ENCODE assay signal across 9 mouse cellular contexts in the genomic region with DNA sequence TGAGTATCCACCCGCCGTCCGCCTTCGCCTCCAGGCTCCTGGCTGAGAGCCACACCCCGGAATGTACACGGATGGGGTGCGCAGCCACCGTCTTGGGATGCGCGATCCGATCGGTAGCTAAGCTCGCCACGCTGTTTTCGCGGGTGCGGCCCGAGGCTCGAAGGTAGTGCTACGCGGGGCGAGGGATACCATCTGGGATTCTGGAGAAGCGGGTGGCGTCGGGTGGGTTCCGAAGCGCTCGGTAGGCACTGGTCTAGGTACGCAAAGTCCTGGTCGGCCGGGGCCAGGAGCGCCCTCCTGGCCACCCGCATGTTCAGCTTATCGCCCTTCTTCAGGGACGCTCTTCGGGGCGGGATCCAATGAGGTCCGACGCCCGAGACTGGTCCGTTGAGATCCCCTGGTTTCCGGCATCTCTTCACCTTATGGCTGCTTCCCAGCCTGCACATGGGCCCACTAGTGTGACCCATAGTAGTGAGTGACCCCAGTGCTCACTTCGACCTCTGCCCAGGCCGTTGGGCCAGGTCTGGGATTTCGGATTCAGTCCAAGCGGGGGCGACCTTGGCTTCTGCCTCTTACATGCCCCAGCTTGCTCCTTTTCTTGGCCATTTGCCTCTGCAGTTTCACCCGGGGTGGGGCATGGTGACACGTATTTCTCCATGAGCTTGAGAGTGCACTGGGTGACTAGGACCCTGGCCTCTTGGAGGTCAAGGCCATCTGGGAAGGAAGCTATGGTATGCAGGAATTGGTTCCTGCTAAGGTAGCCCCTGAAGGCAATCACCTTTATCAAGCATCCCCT. TPM values are rescaled to one million over a fixed set of nuclear protein-coding genes. Genes with fewer than 3 reads are reported as not detected.
DNase-seq lines count a peak whose midpoint lies in the region; ATAC-seq lines count a peak whose summit lies in the region.
"Had no signal": no experiment of that assay in that cellular context is flagged by ENCODE, and none has a peak within 500 bp of the region (broad histone marks: within the 10 kb centered on the region; RNA-seq: fewer than 3 reads in every experiment).

No protein-coding gene starts in this region.

- H3K36me3 ChIP-seq in limb, embryonic 10.5 days, result peaks cover 35% of the 10 kb centered on the region

- no peaks in the 10 kb centered on the region for H3K9me3 ChIP-seq in limb, embryonic 10.5 days (replicated peaks)

- H3K4me1 ChIP-seq in limb, embryonic 10.5 days, result peaks cover 48% of the 10 kb centered on the region

- peak overlapping the region; percentile 68; the same call in 1 of the 2 replicates for H3K27ac ChIP-seq in limb, embryonic 10.5 days

- peaks cover 49% of the 10 kb centered on the region for H3K27me3 ChIP-seq in limb, embryonic 10.5 days (ENCODE audit: low read depth, poor library complexity, severe bottlenecking)

- DNase-seq in urinary bladder, postnatal 14 days (ENCODE audit: low spot score), result peak; percentile 69
- no peak for DNase-seq in urinary bladder, postnatal 10 days (ENCODE audit: low spot score)
- peak; percentile 59 for DNase-seq in fat pad, adult 2 months (ENCODE audit: extremely low read depth, low read depth, low spot score)
- peak; percentile 74 for DNase-seq in heart, postnatal 4 days
- DNase-seq in limb, embryonic 10.5 days (ENCODE audit: low spot score), result no peak
- DNase-seq in T-cell, adult 2 months (ENCODE audit: low spot score), result no peak
- DNase-seq in adipocyte (ENCODE audit: low spot score), result no peak

- ATAC-seq in megakaryocyte-erythroid progenitor cell, adult 5-6 weeks (replicated peaks; ENCODE audit: low FRiP score, low TSS enrichment, poor library complexity, severe bottlenecking), result peak; percentile 54

- WGBS in limb, embryonic 10.5 days, result 3% methylated on average over 49 of the region's 49 CpGs

- H3K4me3 ChIP-seq in limb, embryonic 10.5 days, result peak overlapping the region; percentile 60

RNA-seq across cellular contexts. Expression of gene Crip2, which starts 0.8 kb away (rescaled TPM):
- 1,000 to 10,000 TPM; 1,189 to 1,285 TPM for total RNA-seq in heart, postnatal 4 days (2021)
- 58.8 and 63.8 TPM in 2 replicates for polyA plus RNA-seq in limb, embryonic 10.5 days (2016; fragmentation: Nextera tagmentation; extraction: Ambion mirVana)
- 26.1 and 45.9 TPM in 2 replicates for total RNA-seq in megakaryocyte-erythroid progenitor cell, adult 5-6 weeks (2014; fragmentation: Nextera tagmentation)
- 11.6 and 18.2 TPM in 2 replicates for total RNA-seq in megakaryocyte-erythroid progenitor cell, adult 5-6 weeks (2017)

RNA-seq across cellular contexts. Expression of gene Crip1, which starts 5.3 kb away (rescaled TPM):
- 100 to 1,000 TPM; 301 to 312 TPM for total RNA-seq in heart, postnatal 4 days (2021)
- 48.7 and 61.0 TPM in 2 replicates for polyA plus RNA-seq in limb, embryonic 10.5 days (2016; fragmentation: Nextera tagmentation; extraction: Ambion mirVana)
- 248 and 286 TPM in 2 replicates for total RNA-seq in megakaryocyte-erythroid progenitor cell, adult 5-6 weeks (2014; fragmentation: Nextera tagmentation)
- 191 and 258 TPM in 2 replicates for total RNA-seq in megakaryocyte-erythroid progenitor cell, adult 5-6 weeks (2017)

RNA-seq across cellular contexts. Expression of gene Tedc1, which starts 15.4 kb away (rescaled TPM):
- 10 to 100 TPM in 1 of 2 experiments, 1 to 10 TPM in 1; 9.4 to 10.3 TPM for total RNA-seq in heart, postnatal 4 days (2021)
- 49.4 and 60.2 TPM in 2 replicates for polyA plus RNA-seq in limb, embryonic 10.5 days (2016; fragmentation: Nextera tagmentation; extraction: Ambion mirVana)
- 13.5 and 29.1 TPM in 2 replicates for total RNA-seq in megakaryocyte-erythroid progenitor cell, adult 5-6 weeks (2014; fragmentation: Nextera tagmentation)
- 10.7 and 15.7 TPM in 2 replicates for total RNA-seq in megakaryocyte-erythroid progenitor cell, adult 5-6 weeks (2017)

RNA-seq across cellular contexts. Expression of gene Mta1, which starts 42.7 kb away (rescaled TPM):
- total RNA-seq in heart, postnatal 4 days (2021), result 10 to 100 TPM; 55.2 to 61.3 TPM
- polyA plus RNA-seq in limb, embryonic 10.5 days (2016; fragmentation: Nextera tagmentation; extraction: Ambion mirVana), result 22.9 and 25.9 TPM in 2 replicates
- 131 and 142 TPM in 2 replicates for total RNA-seq in megakaryocyte-erythroid progenitor cell, adult 5-6 weeks (2014; fragmentation: Nextera tagmentation)
- total RNA-seq in megakaryocyte-erythroid progenitor cell, adult 5-6 weeks (2017), result 30.7 and 54.1 TPM in 2 replicates

RNA-seq across cellular contexts. Expression of gene Tmem121, which starts 44.9 kb away (rescaled TPM):
- total RNA-seq in heart, postnatal 4 days (2021), result 1 to 10 TPM; 1.4 to 1.5 TPM
- polyA plus RNA-seq in limb, embryonic 10.5 days (2016; fragmentation: Nextera tagmentation; extraction: Ambion mirVana), result 12.3 and 15.7 TPM in 2 replicates
- 0.22 and 0.74 TPM in 2 replicates for total RNA-seq in megakaryocyte-erythroid progenitor cell, adult 5-6 weeks (2014; fragmentation: Nextera tagmentation)
- not detected in 2 replicates for total RNA-seq in megakaryocyte-erythroid progenitor cell, adult 5-6 weeks (2017)
- total RNA-seq: neutrophil, adult 5-6 weeks had no signal

Comparison
In these comparisons a context has a peak if more than half of its experiments do, and no peak if none do; other contexts are left out.
1. DNase-seq: peak in urinary bladder, postnatal 14 days (single experiment), fat pad, adult 2 months (single experiment) and heart, postnatal 4 days (single experiment); none in urinary bladder, postnatal 10 days (single experiment), limb, embryonic 10.5 days (single experiment), T-cell, adult 2 months (single experiment) and adipocyte (single experiment).
2. RNA of gene Crip2, which starts 0.8 kb away (total RNA-seq): 1,189 to 1,285 TPM in heart, postnatal 4 days; 11.6 to 45.9 TPM in megakaryocyte-erythroid progenitor cell, adult 5-6 weeks; every median in the first group is over 10 times any median in the second.